Mouse (Mus musculus) embryonic fibroblast, embryonic 13.5 days (primary cell): Measurements from ENCODE around the gene Nkx2-3.

ENCODE experiments used
- CTCF ChIP-seq: IDR thresholded peaks from 2 replicates; pipeline ENCODE4 v1.5.1; 2011; ENCODE audit warnings: mild to moderate bottlenecking, control low read depth, low read length, moderate library complexity, borderline replicate concordance; ENCODE audit not compliant: insufficient read depth
- POLR2A ChIP-seq: IDR thresholded peaks from 2 replicates; pipeline ENCODE4 v1.6.1; 2011; ENCODE audit warnings: low read depth, mild to moderate bottlenecking, control low read depth, low read length, moderate library complexity

DNA sequence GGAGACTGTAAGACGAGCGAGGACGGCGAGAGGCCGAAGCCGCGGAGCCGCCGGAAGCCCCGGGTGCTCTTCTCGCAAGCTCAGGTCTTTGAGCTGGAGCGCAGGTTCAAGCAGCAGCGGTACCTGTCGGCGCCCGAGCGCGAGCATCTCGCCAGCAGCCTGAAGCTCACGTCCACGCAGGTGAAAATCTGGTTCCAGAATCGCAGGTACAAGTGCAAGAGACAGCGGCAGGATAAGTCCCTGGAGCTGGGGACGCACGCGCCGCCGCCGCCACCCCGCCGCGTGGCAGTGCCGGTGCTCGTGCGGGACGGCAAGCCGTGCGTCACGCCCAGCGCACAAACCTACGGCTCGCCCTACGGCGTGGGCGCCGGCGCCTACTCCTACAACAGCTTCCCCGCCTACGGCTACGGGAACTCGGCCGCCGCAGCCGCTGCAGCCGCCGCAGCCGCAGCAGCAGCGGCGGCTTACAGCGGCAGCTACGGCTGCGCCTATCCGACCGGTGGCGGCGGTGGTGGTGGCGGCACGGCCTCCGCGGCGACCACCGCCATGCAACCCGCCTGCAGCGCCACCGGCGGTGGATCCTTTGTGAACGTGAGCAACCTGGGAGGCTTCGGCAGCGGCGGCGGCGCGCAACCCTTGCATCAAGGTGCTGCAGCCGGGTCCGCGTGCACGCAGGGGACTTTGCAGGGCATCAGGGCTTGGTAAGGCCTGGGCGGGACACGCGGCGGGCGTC lies 2.4 kb downstream of the Nkx2-3 start:
- TF ChIP-seq POLR2A: no peak
- TF ChIP-seq CTCF: no peak
